Mouse (Mus musculus) layer of hippocampus, adult 8-10 months (tissue): ENCODE results near the gene Csdc2. TPM values are rescaled to one million over a fixed set of nuclear protein-coding genes. Genes with fewer than 3 reads are reported as not detected.

ENCODE experiments used
- DNase-seq, 2 experiments: peaks; one replicate each; pipeline ENCODE4 v3.0.0; 2022; ENCODE audit warnings: low spot score in 2 of 2
- total RNA-seq, 4 experiments: library from RNA; stranded (reverse); gene quantifications; 2 replicates each; pipeline ENCODE4 v1.2.4; 2022

Gene Csdc2
- total RNA-seq, 4 experiments from 2014 or later: 63.2 to 67.4 (median 65.9) TPM

DNA sequence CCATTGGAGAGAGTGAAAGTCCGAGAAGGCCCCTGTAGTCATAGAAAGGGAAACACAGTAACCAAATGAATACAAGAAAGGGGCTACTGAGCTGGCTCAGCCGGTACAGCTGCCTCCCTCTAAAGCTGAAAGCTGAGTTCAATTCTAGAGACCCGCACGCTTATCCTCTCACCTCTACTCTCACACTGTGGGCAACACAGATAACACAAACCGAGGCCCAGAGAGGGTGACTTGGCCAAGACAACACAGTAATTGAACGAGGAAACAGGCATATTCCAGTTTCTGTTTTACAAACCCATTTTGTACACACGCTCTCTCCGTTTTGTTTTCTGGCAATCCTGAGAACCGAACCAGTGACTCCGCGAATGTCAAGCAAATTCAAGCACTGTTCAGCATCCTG is 11.6 kb upstream of the Csdc2 start:
- no peak for DNase-seq

DNA sequence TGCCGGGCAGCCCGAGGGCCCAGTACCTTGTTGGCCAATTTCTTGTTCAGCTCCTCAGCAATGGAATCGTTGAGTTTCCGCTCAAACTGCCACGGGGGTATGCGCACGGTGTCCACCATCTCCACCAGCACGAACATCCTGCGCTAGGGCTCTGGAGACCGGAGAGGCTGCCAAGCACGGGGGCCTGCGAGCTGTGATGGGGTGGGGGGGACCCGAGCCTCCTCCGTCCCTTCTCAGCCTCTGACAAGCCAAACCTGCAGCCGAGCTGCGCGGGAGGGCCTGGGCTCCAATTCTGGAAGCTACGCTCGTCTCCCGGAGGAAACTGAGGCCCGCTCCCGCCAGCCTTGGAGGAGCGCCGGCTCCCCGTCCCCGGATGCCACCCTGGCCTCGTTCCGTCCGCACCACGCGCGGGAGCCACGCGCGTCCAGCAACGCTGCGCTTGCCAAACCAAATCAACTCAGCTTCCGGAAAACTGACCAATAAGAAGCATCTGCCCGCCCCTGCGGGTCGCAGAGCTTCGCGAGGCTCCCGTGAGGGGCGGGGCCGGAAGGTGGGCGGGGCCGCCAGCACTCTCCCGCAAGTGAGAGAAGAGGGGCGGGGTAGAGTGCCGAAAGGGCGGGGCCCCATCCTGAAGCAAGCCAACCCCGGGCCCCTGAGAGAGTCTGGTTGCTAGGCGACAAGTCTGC is 10.7 kb upstream of the Csdc2 start, which contains the start of gene Polr3h:
Gene Polr3h, minus strand, starts transcription at position 481 of the 686 bp plus-strand sequence.
- peak; percentile 91 to 94 for DNase-seq

DNA sequence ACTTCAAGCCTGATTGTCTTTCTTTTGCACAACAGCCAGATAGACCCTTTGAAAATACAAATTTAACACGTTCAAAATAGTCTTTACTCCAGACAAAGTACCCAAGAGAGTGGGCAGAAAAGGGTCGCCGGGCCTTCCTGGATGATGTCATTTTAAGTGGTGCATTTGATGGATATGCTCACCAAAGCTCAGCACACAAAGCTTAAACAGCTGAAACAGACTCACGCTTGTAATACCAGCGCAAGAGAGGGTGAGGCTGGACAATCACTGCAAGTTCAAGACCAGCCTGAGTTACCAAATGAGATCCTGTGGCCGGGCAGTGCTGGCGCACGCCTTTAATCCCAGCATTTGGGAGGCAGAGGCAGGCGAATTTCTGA is 10.1 kb upstream of the Csdc2 start:
- DNase-seq: no peak

DNA sequence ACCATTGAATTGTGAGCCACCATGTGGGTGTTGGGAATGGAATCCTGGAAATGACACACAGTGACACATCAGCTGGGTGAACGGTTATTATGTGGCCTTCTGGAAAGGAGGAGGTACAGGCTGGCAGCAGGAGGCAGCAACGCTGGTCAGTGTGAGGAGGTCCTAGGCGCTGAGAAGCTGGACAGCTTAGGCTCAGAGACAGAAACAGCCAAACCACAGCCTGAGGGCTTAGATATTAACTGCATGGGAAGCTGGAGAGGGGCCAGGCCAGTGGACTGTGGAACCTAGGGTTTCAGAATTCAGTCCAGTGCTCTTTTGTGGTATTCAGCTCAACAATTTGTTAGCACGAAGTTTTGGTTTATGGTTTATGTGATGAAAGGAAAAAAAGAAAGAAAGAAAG is 8.8 kb upstream of the Csdc2 start:
- no peak for DNase-seq

DNA sequence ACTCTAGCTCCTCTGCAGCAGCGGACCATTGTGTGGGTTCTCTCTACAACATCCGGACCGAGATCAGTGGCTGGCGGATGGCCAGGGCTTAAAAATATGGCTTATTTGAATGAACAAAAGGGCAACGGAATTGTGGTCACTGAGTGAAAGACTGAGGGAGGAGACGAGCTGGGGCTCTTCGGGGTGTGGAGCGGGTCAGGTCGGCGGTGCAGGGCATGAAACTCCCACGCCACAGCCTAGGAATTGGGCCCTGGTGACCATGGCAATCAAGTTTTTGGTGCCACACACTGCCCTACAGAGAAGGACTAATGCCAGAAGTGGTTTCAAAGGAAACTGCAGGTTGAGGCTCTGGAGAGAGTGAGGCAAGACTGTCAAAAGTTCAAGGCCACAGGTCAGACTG is 8.3 kb upstream of the Csdc2 start:
- peak in 1 of 2 experiments; percentile 59 for DNase-seq

DNA sequence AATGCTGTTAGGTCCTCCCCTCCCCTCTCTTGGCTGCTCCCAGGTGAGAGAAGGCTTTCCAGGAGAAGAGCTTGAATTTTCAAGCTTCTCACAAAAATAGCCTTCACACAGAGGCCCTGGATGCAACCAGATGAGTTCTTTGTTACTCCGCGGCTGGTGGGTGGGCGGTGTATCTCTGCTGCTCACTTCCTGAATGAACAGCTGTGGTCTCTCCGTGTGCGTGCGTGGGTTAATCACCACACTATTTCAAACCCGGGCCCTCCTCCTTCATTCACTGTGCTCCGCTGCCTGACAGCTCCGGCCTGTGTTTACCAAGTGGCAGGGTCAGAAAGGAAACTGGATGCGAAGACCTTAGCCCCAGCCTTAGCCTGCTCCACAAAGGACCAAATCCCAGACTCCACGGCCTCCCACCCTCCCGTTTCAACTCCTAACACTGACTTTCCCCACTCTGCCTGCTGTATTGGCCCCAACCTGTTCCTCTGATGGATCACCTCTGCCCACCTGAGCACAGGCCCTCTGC is 3.5 kb upstream of the Csdc2 start:
- peak; percentile 65 to 69 for DNase-seq

DNA sequence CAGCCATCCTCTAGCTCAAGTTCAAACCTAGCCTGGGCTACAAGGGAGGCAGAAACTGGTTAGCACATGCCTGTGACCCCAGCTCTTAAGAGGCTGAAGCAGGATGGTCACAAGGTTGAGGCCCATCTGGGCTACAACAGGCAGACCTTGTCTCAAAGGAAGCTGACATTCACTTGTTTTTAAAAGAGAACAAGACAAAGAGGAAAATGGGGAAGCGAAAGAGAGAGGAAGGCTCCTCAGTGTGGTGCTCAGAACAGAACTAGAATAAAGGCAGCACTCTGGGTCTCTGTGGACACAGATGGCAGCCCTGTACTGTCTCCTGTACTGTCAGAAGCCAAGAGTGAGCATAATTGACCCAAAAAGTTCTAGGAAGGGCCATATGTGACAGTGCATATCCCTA is 2.6 kb upstream of the Csdc2 start:
- DNase-seq: no peak

DNA sequence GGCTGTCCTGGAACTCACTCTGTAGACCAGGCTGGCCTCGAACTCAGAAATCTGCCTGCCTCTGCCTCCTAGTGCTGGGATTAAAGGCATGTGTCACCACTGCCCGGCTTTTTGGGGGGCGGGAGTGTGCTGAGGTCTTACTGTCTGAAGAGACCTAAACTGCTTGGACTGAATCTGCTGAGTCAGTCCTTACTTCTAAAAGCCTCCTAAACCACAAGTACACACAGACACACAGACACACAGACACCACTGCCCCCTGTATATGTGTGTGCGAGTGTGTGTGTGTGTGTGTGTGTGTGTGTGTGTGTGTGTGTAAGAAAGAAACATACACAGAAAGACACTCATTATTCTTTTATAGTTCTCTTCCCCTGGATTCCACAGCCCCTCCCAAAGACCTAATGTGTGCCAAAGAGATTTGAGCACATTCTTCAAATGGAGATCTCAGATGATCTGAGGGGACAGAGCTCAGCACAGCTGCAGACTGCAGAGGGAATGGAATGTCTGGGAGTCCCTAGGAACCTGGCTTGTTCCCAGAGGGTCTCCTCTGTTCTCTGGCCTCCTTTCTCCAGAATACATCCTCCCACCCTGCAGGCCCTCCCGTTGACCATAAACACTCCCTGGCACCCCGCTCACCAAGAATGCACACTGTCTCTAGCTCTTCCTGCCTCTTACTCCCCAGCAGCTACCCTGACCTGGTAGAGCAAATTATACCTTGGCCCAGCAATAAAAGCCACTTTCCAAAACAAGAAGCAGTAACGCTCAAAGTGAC is 506 bp upstream of the Csdc2 start:
- no peak for DNase-seq

DNA sequence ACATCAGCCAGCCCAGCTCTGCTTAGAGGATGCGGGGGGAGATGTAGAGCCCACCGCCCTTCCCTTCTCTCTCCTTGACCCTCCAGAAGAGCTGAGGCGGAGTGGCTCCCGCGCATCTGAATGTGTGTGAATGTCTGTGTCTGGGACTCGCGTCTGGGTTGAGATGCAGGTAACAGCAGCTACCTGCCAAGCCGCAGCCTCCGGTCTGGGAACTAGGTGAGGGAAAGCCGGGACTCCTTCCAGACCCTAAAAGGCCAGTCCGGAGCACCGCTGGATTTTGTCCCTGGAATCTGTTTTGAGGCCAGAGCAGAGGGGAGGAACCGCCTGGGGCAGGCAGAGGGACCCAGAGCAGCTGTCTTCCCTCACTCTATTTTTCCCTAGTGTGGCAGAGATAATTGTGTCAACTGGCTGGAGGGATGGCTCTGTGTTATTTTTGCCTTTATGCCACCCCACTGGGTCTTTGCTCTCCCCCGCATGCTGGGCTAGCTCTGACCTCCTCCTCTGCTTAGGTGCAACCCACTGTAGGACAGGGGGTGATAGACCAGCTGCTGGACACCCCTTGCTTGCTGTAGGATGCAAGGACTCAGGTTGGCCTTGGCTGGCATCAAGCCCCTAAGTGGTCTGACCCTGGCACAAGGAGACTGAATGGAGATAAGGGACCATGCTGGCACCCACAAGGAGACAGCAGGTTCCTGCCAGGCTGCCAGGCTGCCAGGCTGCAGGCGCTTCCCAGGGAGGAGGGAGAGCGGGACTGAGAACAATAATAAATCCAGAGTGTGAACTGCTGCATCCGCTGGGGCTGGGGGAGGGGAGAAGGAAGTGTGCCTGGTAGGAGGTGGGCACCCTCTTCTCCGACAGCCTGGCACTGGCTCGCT is 776 bp downstream of the Csdc2 start:
- peak; percentile 56 to 58 for DNase-seq

DNA sequence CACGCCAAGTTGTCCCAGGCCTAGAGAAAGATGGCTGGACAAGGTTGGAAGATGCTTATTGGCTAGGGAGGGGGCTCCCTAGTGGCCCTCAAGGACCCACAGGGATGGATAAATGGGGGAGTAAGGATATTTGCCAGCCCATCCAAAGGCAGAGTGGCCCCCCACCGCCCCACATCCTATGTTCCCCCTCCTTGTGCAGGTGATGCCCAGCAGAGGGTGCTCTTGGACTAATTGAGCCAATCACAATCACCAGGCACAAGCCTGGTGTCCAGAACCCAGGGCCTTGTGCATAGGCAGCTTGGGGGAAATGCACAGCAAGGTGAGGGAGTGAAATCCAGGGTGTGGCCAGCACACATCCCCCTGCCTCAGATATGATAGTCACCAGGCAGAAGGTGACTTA is 1.7 kb downstream of the Csdc2 start:
- DNase-seq: no peak

DNA sequence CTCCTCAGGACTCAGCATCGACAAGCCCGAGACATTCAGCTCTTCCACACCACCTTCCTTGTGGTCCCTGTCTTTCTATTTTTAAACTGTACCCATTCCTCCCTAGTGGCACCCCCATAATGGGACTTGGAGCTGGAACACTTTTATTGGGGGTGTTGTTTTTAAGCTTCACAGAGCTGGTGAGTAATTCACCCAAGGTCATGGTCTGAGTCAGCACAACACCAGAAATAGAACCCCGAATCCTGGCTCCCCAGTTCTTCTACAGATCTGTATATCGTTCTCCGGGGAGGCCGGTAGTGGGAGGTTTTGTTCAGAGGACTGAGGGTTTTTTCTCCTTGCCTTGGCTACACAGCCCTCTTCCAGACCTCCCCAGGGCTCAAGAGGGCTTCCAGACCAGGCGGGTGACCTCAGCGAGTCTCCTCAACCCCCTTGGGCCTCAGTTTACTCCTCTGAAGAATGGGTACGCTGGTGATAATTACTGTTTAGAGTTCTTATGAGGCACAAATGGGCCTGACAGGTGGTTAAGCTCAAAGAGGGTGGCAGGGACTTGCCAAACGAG is 2.7 kb downstream of the Csdc2 start:
- DNase-seq: no peak

DNA sequence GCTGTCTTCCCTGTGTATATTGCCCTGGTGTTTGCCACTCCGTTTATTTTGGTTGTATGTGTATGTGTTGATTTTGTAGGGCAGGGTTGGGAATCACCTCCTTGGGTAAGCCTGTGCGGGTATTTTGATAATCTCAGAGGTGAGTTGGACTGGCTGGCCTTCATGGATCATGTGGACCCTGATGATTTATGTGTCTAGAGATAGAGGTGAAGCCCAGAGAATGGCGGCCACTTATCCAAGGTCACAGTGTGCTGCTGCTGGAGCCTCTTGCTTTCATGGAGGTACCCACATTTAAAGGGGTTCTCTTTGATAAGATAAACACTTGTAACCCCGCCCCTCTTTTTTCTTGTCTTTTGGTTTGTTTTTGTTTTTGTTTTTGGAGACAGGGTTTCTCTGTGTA is 3.2 kb downstream of the Csdc2 start:
- DNase-seq: no peak

DNA sequence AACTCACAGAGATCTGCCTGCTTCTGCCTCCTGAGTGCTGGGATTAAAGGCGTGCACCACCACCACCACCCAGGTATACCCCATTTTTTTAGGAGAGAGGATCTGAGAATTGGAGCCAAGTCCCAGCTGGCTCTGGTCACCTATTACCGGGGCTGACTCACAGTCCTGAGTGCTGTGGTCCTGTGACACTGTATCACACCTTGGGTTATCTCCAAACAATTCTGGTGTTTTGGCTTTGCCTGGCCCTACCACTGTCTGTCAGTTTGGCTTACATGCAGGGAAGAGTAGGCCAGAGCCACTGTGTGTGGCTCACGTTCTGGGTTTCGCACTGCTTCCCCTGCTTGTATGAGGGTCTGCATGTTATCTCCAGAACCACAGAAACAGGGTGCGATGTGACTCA is 3.7 kb downstream of the Csdc2 start:
- DNase-seq: no peak

DNA sequence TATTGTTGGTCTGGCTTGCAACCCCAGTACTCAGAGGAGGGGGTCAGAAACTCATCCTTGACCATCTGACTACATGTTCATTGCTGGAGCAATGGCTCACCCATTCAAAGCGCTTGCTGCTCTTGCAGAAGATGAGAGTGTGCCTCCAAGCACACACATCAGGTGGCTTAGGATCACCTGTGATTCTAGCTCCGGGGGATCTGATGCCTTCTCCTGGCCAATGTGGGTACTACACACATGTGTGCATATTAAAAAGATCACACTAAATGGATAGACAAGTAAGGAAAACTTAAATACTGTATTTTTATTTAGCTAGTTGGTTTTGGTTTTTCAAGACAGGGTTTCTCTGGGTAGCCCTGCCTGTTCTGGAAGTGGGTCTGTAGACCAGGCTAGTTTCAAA is 4.5 kb downstream of the Csdc2 start:
- DNase-seq: no peak

DNA sequence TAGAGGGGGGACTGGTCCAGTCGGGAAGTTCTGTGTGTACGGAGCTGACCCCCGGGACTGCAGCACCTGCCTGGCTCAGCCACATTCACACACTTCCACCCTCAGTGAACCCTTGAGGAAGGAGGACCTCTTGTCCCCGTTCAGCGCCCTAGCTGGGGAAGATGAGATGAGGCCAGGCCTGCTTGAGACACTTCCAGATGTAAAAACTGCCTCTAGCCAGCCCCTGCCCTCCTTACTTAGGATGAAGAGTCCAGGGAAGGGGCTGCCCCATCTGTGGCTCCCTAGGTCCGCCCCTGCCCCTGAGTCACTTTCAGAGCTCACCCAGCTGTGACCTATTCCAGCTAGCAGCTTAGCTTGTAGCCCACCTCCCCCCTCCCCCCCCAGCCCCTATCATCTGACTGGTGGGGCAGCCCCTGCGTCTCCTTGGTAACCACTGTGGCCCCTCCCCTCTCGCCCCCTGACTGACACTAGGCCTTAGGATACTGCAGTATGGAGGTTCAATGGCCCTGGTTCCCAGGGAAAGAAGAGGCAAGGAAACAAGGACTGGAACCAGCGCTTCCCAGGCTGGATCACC is 6.7 kb downstream of the Csdc2 start:
- no peak for DNase-seq

DNA sequence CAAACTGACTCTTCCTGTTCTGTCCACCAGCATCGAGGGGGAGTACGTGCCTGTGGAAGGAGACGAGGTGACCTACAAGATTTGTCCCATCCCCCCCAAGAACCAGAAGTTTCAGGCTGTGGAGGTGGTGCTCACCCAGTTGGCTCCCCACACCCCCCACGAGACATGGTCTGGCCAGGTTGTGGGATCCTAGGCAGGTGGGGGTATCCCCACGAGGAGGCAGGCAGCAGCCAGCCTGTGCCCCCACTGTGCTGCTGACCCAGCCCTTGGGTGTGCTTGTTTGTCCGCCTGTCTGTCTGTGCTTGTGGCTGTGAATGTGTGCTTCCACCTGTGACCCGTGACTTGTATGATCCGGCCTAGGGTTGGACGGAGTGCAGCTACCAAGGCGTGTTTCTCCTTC is 12.5 kb downstream of the Csdc2 start:
- DNase-seq: no peak

DNA sequence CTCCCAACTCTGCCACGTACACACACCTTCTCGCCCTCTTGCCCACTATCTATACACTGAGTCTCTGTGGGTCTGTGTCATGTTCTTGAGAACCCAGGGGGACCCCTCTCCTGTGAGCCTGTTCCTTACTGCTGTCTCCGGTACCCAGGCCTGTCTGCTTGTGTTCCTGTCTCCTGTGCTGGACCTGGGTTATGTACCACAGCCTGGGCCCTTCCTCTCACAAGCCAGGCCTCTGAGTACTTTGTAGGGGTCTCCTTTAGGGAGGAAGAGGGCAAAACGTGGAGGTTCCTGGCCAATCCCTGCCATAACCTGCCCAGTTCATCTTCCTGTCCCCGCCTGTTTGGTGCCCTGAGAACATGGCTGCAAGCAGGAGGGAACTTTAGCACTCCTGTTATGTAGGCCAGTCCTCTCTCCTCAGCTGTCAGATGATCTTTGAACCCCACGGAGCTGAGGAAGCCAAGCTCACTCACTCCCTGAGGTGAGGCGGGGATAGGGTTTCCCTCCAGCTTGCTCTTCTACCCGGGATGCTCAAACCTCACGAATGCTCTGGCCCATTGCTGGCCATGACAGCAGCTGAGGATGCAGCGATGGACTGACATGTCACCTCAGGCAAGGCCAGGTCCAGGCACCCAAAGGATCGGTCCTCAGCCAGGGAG is 13.0 kb downstream of the Csdc2 start:
- no peak for DNase-seq

DNA sequence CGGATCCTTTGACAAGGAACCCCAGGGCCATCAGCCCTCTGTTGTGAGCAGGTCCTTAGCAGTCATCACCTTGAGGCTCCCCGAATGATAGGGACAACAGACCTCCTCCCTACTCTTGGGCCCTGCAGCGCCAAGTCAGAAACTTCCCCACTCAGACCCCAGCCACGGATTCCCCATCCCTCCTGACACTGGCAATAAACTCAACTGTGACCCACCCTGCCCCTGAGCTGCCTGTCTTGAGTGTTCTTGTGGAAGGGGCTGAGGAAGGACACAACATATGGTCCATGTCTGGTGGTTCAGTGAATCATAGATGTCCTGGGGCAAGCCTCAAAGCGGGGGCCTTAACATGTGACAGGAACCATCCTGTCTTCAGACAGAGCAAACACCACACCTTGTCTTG is 14.2 kb downstream of the Csdc2 start:
- no peak for DNase-seq

DNA sequence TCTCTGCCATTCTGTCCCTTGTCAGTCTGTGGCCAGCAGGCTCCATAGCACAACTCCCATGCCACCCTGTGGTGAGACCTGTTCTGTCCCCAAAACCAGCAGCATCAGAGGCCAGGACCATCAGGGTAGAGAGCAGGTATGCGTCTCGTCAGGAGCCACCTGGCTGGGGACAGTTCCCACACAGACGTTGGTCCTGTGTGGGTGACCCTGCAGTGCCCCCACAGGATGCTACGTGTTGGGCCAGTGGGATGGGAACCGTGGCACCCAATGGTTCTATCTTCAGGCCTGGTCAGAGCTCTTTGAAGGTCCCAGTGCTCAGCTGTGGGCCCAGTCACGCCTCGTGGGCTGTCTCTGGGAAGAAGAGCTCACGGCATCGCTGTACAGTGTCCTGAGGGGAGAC is 14.6 kb downstream of the Csdc2 start:
- no peak for DNase-seq

DNA sequence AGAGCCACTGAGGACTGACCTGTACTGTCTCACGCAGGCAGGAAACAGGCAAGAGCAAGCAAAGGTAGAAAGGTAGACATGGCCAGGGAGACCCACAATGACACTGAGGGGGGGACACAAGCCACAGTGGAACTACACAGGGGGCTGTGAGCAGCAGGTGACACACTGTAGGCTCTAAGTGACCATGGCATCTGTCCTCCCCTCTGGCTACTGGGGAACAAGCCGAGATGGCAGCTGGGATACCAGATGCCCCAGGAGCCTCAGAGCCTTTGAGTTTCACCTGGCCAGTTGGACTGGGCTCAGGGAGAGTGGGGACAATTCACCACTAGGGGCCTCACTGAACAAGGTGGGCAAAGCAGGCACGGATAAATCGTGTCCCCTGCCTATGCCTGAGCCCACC is 15.8 kb downstream of the Csdc2 start:
- no peak for DNase-seq

DNA sequence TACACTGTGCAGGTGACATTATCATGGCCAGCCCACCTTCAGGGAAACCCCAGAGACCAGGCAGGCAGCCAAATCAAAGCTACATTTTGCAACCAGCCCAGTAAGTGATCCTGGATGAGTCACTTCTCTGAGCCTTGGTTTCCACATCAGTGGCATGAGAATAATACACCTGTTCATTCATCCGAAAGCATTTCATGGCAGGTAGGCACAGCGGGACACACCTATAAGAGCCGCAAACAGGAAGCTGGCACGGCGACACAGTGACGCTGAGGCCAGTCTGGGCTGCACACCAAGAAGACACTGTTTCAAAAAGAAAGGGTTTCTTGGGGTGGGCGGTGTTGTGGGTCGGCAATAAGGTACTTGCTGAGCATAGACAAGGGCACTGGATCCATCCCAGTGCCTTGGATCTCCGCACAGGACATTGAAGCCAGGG is 17.6 kb downstream of the Csdc2 start:
- DNase-seq: no peak
